Mouse (Mus musculus) activated CD4-positive, CD25-positive, alpha-beta regulatory T cell, adult 4 months (primary cell): ENCODE results near the gene Eif1ad. TPM values are rescaled to one million over a fixed set of nuclear protein-coding genes. Genes with fewer than 3 reads are reported as not detected.

Source experiments
- ATAC-seq: one replicate; pipeline ENCODE4 v1.8.0; 2017
- polyA plus RNA-seq, 2 experiments: library from polyadenylated mRNA; unstranded; fragments of 100-300 nt; shearing (Covaris generic); gene quantifications; one replicate each; pipeline ENCODE4 v1.2.1; 2017

The Eif1ad gene
- polyA plus RNA-seq, 2 experiments from 2014 or later, result 43.7 to 51.9 TPM

DNA sequence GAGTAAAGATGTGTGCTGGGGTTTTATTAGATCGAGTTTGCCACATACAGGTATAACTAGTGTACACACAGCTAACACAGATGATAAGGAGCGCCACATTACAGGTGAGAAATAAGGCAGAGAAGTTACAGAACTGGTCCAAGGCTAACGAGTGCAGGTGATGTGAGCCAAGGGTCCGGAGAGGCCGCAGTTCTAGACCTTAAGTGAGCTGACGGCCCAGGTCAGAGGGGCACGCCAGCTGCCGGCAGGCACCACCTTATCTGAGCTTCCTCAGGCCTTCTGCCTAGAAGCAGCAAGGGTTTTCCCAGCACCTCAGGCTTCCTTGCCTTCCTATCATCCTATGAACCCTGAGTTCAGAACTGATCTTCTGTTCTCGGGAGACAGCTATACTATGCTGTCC is 53.1 kb downstream of the Eif1ad start:
- no peak for ATAC-seq

GRCm38 (mm10) chr19:5420579-5420978 is 54.0 kb downstream of the Eif1ad start:
- ATAC-seq, result no peak

Other genes with a start within 250 kb of the Eif1ad start
- 1 to 10 TPM; 4.6 to 6.7 TPM for gene Klc2, start 248.2 kb upstream of the Eif1ad start, polyA plus RNA-seq
- gene Pacs1, start 93.6 kb upstream of the Eif1ad start, polyA plus RNA-seq, result 10 to 100 TPM; 15.7 to 16.3 TPM
- 100 to 1,000 TPM; 299 to 359 TPM for gene Sf3b2, start 71.3 kb upstream of the Eif1ad start, polyA plus RNA-seq
- gene Gal3st3, start 68.4 kb upstream of the Eif1ad start, polyA plus RNA-seq, result under 1 TPM in 1 of 2 experiments, not detected in 1; 0.13 TPM
- not detected for gene Catsper1, start 31.0 kb upstream of the Eif1ad start, polyA plus RNA-seq
- gene Cst6, start 17.2 kb upstream of the Eif1ad start, polyA plus RNA-seq, result 1 to 10 TPM; 7.8 to 7.9 TPM
- gene Banf1, start 427 bp downstream of the Eif1ad start, polyA plus RNA-seq, result 100 to 1,000 TPM; 291 to 328 TPM
- 10 to 100 TPM; 16.7 to 34.3 TPM for gene Sart1, start 22.0 kb downstream of the Eif1ad start, polyA plus RNA-seq
- gene Tsga10ip, start 35.8 kb downstream of the Eif1ad start, polyA plus RNA-seq, result not detected
- 10 to 100 TPM; 50.3 to 53.6 TPM for gene Drap1, start 58.2 kb downstream of the Eif1ad start, polyA plus RNA-seq
- gene AI837181, start 58.4 kb downstream of the Eif1ad start, polyA plus RNA-seq, result 10 to 100 TPM; 17.6 to 18.6 TPM
- gene Fosl1, start 80.8 kb downstream of the Eif1ad start, polyA plus RNA-seq, result not detected
- gene Ccdc85b, start 91.2 kb downstream of the Eif1ad start, polyA plus RNA-seq, result 1 to 10 TPM; 1.1 to 1.2 TPM
- gene Fibp, start 93.9 kb downstream of the Eif1ad start, polyA plus RNA-seq, result 10 to 100 TPM; 65.0 to 84.0 TPM
- gene Ctsw, start 101.8 kb downstream of the Eif1ad start, polyA plus RNA-seq, result 100 to 1,000 TPM; 175 to 215 TPM
- 1 to 10 TPM; 1.5 to 1.9 TPM for gene Efemp2, start 107.2 kb downstream of the Eif1ad start, polyA plus RNA-seq
- 10 to 100 TPM; 34.3 to 39.7 TPM for gene Mus81, start 121.7 kb downstream of the Eif1ad start, polyA plus RNA-seq
- 1,000 to 10,000 TPM; 2,749 to 2,812 TPM for gene Cfl1, start 123.7 kb downstream of the Eif1ad start, polyA plus RNA-seq
- gene 1700020D05Rik, start 137.0 kb downstream of the Eif1ad start, polyA plus RNA-seq, result under 1 TPM; 0.33 to 0.51 TPM
- 10 to 100 TPM; 16.3 to 18.4 TPM for gene Snx32, start 143.8 kb downstream of the Eif1ad start, polyA plus RNA-seq
- not detected for gene Ovol1, start 193.9 kb downstream of the Eif1ad start, polyA plus RNA-seq
- gene Ap5b1, start 201.3 kb downstream of the Eif1ad start, polyA plus RNA-seq, result 1 to 10 TPM; 5.1 to 8.6 TPM
- gene Rnaseh2c, start 235.1 kb downstream of the Eif1ad start, polyA plus RNA-seq, result 10 to 100 TPM; 65.1 to 70.2 TPM
- 10 to 100 TPM; 21.9 to 37.3 TPM for gene Kat5, start 243.5 kb downstream of the Eif1ad start, polyA plus RNA-seq